Mouse (Mus musculus) gastrocnemius, postnatal 36 days (tissue): ENCODE measurements at regions not wholly inside any gene's neighbourhood (a gene's known extent, or its start where the extent isn't known, plus 50 kb on each side); places are given as distances from the start of the nearest gene placed in this dataset.
A peak's percentile ranks its signal among the peaks of the same experiment; 100 is the strongest.

ENCODE experiments used
- DNase-seq, 2 experiments: peaks; one replicate each; pipeline ENCODE4 v3.0.0; 2022
- intact Hi-C: fragments of 180-260 bp; cut with DNase I; formaldehyde crosslinking; loops from one replicate; pipeline ENCODE4 v1.15.1; 2025

DNA sequence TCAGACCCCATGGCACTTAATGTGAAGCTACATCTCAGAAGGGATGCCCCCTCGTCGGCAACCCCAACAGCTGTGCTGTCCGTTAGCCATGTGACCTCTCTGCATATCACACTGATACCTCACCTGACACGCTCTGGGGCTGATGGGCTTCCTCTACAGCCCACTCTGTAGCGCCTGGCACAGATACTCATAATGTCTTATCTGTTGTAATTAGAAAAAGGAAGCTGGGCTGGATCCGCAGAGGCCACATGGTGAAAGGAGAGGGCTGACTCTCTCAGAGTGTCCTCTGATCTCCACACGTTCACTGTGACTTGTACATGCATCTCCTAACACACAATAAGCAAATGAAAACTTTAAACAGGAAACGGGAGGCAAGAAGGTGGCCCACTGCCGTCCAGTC is 126.5 kb upstream of the Meis1 start:
- intact Hi-C loops: no loop called here
- no peak for DNase-seq

DNA sequence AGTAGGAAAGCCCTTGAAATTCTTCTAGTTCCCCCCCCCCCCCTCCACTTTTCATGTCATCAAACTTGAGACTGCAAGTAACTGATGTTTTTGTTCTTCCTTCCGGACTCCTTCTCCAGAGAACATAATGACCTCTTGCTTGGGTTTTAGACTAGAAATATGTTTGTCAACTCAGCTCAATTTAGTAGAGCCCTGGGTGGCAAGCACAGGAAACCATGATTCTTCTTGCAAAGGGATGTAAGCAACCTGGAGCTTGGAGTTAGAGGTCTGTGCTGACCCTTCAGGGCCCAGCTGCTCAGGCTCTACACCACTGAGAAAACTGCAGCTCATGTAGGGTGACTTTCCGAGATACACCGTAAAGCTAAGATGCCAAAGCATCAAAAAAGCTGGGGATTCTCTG is 127.2 kb upstream of the Meis1 start:
- intact Hi-C loops: no loop called here
- DNase-seq: no peak

DNA sequence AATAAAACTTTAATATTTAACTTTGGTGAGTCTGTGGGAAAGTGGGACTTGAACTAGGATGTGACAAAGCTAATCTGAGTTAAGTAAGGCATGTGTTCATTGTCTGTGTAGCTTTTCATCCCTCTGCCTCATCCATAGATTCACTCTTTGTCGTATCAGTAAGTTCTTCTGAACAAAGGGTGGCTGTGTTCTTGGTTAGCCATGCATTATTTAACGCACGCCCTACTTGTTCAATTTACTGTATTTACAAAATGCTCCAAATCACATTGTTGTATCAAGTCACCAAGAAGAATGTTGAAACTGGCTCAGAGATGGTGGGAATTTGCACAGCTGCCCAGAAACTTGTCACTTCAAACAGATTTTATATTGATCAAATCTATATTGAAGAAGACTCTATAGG is 132.2 kb upstream of the Meis1 start:
- DNase-seq: no peak
- intact Hi-C loops: no loop called here

- intact Hi-C loops: no loop called here
These were observed 134.9 kb upstream of the Meis1 start for GRCm38 (mm10) chr11:19153714-19154113.

DNA sequence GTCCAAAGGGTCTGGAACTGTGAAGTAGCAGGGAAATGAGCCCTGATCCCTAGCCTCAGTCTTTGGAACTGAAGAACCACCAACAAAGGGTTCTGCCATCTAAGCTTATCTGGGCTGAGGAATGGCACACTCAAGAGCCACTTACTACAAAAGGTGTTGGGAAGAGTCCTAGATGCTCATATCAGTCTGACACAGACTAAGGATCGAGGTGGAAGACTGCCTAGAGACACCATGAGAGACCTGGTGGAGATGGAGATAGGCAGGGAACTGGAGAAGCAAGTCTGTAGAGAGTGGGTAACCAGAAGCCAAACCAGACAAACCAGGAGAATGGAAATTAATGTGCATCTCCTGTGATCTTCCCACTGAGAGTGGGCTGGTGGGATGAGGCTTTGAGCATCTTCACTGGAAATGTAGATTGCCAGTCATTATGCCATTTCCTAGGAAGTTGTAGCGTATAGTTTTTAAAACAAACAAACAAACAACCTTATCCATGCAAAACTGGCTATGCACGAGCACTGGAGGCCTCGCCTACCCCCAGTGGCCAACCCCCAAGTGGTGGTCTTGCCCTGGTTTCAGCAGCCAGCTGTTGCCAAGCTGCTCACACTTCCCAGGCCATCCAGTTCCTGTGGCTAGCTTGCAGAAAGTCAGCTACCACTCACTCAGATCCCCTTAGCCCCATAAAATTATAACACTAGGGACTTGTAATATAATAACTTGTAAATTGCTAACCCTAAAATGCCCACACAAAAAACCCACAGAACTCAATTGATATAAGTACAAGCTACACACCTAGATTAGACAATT is 136.2 kb upstream of the Meis1 start:
- intact Hi-C loops: no loop called here
- DNase-seq: no peak

More at GRCm38 (mm10) chr11:19153714-19154113, 134.9 kb upstream of the Meis1 start:
- DNase-seq: no peak

- DNase-seq: no peak
- intact Hi-C loops: no loop called here
These were observed 136.8 kb upstream of the Meis1 start for GRCm38 (mm10) chr11:19155617-19155983.

- no peak for DNase-seq
- intact Hi-C loops: no loop called here
These were observed 141.4 kb upstream of the Meis1 start for GRCm38 (mm10) chr11:19160227-19160626.

DNA sequence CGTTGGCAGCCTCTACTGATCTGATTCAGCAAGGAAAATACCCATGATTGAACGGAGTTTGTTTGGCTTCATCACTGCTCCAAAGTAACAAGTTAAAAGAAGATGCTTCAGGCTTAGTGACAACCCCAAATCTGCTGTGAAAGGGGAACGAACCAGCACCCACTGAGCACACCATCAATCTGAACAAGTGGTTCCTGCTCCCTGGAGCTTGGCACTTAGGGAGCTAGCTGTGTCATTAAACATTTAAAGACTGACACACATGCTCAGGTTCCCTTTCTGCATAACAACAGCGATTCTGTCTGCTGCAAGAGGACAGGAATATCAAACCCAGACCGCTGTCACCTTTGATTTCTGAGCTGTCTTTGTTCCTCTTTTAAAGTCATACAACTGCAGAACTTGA is 141.9 kb upstream of the Meis1 start:
- intact Hi-C loops: no loop called here
- DNase-seq: no peak

DNA sequence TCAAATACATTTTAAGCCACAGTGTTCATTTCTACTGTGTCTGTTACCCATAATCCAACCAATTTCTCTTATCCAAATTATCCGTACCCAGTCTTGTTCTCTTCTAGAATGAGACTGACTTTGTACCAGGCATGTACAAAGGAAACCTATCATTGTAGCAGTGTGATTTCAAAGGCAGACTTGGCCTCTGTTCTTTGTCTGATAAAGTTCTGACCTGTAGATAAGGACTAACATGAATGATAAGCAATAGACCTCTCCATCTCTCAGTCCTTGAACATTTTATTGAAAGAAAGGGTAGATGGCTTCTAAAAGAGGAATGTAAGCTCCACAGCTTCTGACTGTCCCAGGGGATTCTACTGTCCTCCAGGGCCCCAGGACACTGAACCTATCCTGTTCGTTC is 152.2 kb upstream of the Meis1 start:
- DNase-seq: no peak
- intact Hi-C loops: no loop called here

DNA sequence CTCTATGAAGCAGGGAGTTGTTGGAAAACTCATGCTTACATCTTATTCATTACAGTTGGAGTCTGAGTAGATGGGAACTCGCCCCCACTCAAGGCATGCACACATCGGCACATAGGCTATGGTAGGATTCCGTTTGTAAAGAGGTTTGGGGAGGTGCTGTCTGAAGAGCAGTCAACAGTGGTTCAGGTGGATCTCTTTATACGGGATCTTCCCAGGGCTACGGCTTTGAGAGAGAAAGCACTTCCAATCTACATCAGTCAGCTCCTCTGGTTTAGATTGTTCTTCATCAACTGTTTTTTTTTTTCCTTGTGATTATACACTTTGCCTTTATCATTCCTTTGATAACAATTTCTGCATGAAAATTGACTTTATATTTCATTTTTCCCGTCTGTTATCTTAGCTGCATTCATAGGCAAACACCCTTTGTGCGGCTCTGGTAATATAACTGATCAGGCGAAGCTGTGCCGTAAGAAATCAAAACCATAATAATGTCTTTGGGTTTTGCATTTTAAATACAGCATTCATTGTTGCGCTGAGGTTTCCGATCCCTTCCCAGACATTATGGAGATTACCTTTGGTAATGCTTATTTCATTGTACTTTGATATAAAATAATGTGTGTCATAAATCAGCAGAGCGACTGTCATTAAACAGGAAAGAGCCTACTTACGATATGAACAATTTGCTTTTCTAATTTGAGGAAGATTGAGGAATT is 155.7 kb upstream of the Meis1 start:
- intact Hi-C loops: no loop called here
- no peak for DNase-seq

- intact Hi-C loops: no loop called here
- DNase-seq: no peak
These were observed 160.5 kb upstream of the Meis1 start for GRCm38 (mm10) chr11:19179290-19179689.

DNA sequence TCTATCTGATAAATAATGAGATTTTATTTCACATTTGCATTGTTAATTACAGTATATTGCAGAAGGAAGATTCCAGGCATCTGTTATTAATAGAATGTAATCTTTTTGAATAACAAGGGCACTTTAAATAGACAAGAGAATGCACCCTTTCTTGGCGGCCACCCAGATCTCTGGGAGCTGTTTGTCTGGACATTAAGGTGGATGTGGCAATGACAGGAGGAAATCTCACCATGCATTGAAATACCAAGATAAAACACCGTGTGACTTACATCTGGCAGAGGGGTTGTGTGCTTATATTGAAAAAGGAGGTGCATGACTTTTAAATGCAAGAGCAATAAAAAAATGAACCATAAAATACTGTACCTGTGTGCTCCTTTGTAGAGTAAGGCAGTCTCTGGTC is 171.0 kb upstream of the Meis1 start:
- intact Hi-C loops: no loop called here

DNA sequence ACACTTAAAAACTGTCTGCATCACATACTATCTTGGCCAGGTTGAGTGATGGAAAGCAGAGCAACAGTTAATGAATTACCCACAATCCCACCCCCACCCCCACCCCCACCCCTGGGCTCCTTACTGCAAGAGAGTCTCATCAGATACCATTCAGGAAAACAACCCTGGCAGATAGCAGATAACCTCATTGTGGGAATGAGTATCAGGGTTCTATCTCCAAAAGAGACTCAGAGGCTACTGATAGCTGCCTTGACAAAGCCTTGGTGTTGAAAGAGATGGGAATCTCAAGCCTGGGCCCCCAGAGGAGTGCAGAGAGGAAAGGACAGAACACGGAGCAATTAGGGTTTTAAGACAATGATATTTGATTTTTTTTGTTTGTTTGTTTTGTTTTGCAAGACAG is 175.7 kb upstream of the Meis1 start:
- DNase-seq: no peak
- intact Hi-C loops: no loop called here

More for the DNA sequence above, 171.0 kb upstream of the Meis1 start:
- DNase-seq: no peak

DNA sequence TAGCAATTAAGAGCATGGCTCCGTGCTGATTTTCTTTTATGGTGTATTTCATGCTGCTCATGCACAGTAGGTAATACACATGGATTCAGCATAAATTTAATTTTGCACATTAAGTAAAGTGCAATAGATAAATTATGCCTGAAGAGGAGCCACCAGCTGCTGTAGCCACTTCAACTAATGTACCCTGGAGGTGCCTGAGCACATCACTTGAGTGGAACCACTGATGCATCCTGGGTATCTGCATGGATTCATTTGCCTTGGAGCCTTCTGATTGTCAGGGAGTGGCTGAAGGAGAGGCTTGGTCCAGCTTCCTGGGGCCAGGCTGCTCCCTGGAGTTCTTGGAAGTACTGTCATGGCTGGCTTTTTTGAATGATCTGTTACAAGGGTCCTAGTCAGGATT is 179.0 kb upstream of the Meis1 start:
- intact Hi-C loops: no loop called here
- no peak for DNase-seq

DNA sequence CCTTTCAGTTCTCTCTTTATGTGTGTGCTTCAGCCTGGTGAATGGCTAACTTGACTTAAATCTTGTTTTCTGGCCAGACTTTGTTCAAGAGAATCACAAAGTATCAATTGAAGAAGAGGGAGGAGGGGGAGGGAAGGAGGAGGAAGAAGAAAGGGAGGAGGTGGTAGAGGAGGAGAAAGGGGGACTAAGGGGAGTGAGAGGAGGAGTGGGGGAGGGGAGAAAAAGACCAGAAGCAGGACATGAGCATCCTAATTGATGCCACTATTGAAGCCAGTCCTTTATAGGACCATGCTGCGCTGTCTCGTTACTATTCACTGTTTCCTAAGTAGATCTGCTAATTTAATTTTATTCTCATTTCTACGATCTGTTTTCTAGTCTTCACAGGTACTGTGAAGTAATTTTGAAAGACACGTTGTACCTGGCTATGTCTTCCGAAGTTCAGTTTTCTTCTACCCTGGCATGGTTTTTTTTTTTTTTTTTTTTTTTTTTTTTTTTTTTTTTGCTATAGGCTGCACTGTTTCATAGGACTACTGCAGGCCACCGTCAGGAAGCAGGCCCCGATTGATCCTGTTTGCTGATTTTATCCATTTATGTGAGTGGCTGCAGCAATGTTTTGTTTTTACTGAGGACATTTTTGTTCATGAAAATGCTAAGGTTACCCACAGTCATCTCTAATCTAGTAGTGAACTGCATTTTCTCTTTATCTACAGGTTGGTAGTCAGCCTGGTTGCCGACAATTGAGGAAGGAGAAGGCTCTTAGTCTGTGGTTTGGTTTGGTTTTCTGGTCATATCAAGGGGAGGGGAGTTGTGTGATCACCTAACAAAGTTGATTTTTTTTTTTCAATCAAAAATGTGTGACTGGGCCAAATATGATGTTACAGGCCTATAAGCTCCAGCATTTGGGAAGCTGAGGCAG is 184.1 kb upstream of the Meis1 start:
- intact Hi-C loops: no loop called here
- no peak for DNase-seq

DNA sequence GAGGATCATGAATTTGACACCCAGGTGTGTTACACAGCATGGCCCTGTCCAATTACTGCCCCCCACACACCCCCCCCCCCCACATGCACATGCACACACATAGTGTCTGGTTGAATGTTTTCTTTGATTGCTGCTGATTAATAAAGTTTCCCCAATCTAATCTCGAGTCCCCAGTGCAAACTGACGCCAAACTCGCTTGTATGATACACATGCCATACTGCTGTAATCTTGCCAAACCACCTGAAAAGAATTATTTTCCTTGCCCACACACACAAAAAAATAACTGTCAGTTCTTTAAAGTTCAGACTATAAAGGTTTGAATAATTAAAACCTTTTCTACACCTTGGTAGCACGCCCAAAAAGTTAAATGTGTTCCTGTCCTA is 184.7 kb upstream of the Meis1 start:
- no peak for DNase-seq
- intact Hi-C loops: no loop called here

- DNase-seq: peak; percentile 38 to 63
- intact Hi-C loops: no loop called here
These were observed 185.2 kb upstream of the Meis1 start for GRCm38 (mm10) chr11:19203968-19204367.

DNA sequence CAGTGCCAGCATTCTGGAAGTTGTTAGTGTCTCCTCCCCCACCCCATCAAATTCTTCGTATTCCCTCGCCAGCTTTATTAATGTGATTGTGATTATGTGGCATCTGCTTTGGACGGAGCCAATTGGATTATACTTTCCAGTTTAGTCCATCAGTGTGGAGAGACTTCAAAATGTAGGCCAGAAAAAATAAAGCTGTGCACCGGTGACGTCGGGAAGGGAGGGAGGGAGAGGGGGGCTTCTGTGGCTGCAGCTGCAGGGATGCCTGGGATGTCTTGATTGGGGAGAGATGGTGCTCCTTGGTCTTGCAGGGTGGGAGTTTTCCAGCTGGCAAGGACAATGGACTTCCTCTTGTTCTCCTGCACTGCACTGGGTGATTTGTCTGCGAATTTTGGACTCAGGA is 185.7 kb upstream of the Meis1 start:
- intact Hi-C loops: no loop called here
- DNase-seq: peak; percentile 13 to 16

DNA sequence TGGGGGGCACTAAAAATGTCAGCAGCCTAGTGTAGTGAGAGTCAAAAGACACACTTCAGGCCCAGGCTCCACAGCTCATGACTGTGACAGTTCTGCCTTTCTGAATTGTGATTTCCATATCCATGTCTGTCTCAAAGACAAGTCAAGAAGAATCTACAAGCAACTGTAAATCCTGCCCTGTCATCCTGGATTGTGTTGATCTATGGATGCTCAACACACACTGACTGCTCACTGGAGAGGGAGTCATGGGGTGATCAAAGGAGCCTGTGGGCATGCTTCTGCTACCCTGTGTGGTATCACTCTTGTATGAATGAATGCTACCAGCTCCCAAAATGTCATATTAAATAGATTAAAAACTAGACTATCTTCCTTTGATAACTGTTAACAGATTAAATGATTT is 186.4 kb upstream of the Meis1 start:
- intact Hi-C loops: no loop called here
- DNase-seq: no peak

GRCm38 (mm10) chr11:19219476-19219875 is 200.7 kb upstream of the Meis1 start:
- no peak for DNase-seq
- intact Hi-C loops: no loop called here

- intact Hi-C loops: no loop called here
- DNase-seq: no peak
These were observed 202.7 kb upstream of the Meis1 start for GRCm38 (mm10) chr11:19221442-19221841.
